Mouse (Mus musculus) liver, embryonic 16.5 days (tissue): ENCODE data around the gene Plek. TPM values are rescaled to one million over a fixed set of nuclear protein-coding genes. Genes with fewer than 3 reads are reported as not detected.
A peak's percentile ranks its signal among the peaks of the same experiment; 100 is the strongest.
"Not testable (repeated sequence)": the region's sequence is repeated elsewhere in the genome, so short reads cannot be mapped to it uniquely, and the experiment has no call there.

Experiments used
- ATAC-seq: fragments of 200-750 bp; cut with Nextera tagmentation; 2 replicates; pipeline ENCODE4 v1.8.0; 2017; ENCODE audit warnings: low read depth, mild to moderate bottlenecking, moderate number of reproducible peaks, moderate library complexity
- H3K27ac ChIP-seq: fragments of 300-500 bp; sonication (generic); 2 replicates; pipeline ENCODE4 v1.5.1; 2014; ENCODE audit warnings: mild to moderate bottlenecking, low read length
- H3K27me3 ChIP-seq: fragments of 300-500 bp; sonication (generic); 2 replicates; pipeline ENCODE4 v1.6.1; 2014; ENCODE audit warnings: low read depth, low read length, mixed read lengths; ENCODE audit not compliant: control insufficient read depth, insufficient read depth
- H3K36me3 ChIP-seq: fragments of 300-500 bp; sonication (generic); 2 replicates; pipeline ENCODE4 v1.6.1; 2014; ENCODE audit warnings: mild to moderate bottlenecking; ENCODE audit not compliant: control insufficient read depth, insufficient read depth
- H3K4me1 ChIP-seq: fragments of 300-500 bp; sonication (generic); 2 replicates; pipeline ENCODE4 v1.6.1; 2014; ENCODE audit warnings: low read depth, low read length, mixed read lengths; ENCODE audit not compliant: control insufficient read depth
- H3K4me2 ChIP-seq: fragments of 300-500 bp; sonication (generic); 2 replicates; pipeline ENCODE4 v1.6.1; 2014; ENCODE audit warnings: low read depth, low read length, mixed read lengths
- H3K4me3 ChIP-seq: fragments of 300-500 bp; sonication (generic); 2 replicates; pipeline ENCODE4 v1.5.1; 2014; ENCODE audit warnings: low read depth, mild to moderate bottlenecking, low read length
- H3K9ac ChIP-seq: fragments of 300-500 bp; sonication (generic); 2 replicates; pipeline ENCODE4 v1.6.1; 2014; ENCODE audit warnings: low read depth, low read length
- H3K9me3 ChIP-seq: fragments of 300-500 bp; sonication (generic); replicated peaks from 2 replicates; pipeline ENCODE4 v1.6.1; 2016; ENCODE audit warnings: low read length; ENCODE audit not compliant: control insufficient read depth
- WGBS: fragments of 180-500 bp; shearing (Covaris S2); extraction: QIAGEN DNeasy Blood & Tissue Kit; methylation state at CpG from one replicate; pipeline ENCODE4 v1.1.7; 2014; ENCODE audit not compliant: insufficient replicate concordance; 5-methylcytosine and 5-hydroxymethylcytosine counted together
- polyA plus RNA-seq: library from polyadenylated mRNA; unstranded; fragments of >200 nt; fragmentation: Nextera tagmentation; extraction: Ambion mirVana; gene quantifications from 2 replicates; pipeline ENCODE4 v1.2.1, GENCODE M21; 2015

The Plek gene
- polyA plus RNA-seq, 1 experiment from 2014 or later: 18.3 TPM

GRCm38 (mm10) chr11:17045806-17046205, 6.4 kb downstream of the Plek start:
- no peak for ATAC-seq
- Histone ChIP-seq H3K27ac (no peak overlapping the region), H3K4me2 (no peak overlapping the region), H3K4me1 (no peaks in the 10 kb centered on the region), H3K27me3 (no peaks in the 10 kb centered on the region), H3K9me3 (no peaks in the 10 kb centered on the region), H3K9ac (no peak overlapping the region), H3K36me3 (no peaks in the 10 kb centered on the region), H3K4me3 (no peak overlapping the region)
- WGBS: 65% methylated on average over 2 of the region's 2 CpGs

GRCm38 (mm10) chr11:17023984-17024383, 28.2 kb downstream of the Plek start:
- 36% methylated on average over 3 of the region's 3 CpGs for WGBS
- Histone ChIP-seq H3K9me3 (no peaks in the 10 kb centered on the region), H3K27ac (no peak overlapping the region), H3K27me3 (no peaks in the 10 kb centered on the region), H3K4me1 (no peaks in the 10 kb centered on the region), H3K9ac (no peak overlapping the region), H3K36me3 (no peaks in the 10 kb centered on the region), H3K4me2 (no peak overlapping the region), H3K4me3 (no peak overlapping the region)
- no peak for ATAC-seq

- H3K4me1 ChIP-seq: no peaks in the 10 kb centered on the region
- H3K27ac ChIP-seq: no peak overlapping the region
- H3K9me3 ChIP-seq: no peaks in the 10 kb centered on the region
- H3K27me3 ChIP-seq: no peaks in the 10 kb centered on the region
- H3K4me2 ChIP-seq: no peak overlapping the region
- no peak for ATAC-seq
- no peaks in the 10 kb centered on the region for H3K36me3 ChIP-seq
- no peak overlapping the region for H3K4me3 ChIP-seq
- WGBS: 75% methylated on average over 6 of the region's 6 CpGs
- H3K9ac ChIP-seq: no peak overlapping the region
These were observed 29.0 kb downstream of the Plek start for GRCm38 (mm10) chr11:17023206-17023605.

- Histone ChIP-seq H3K4me2 (no peak overlapping the region), H3K4me1 (no peaks in the 10 kb centered on the region), H3K27me3 (no peaks in the 10 kb centered on the region), H3K9me3 (no peaks in the 10 kb centered on the region), H3K9ac (no peak overlapping the region), H3K4me3 (no peak overlapping the region), H3K27ac (no peak overlapping the region), H3K36me3 (no peaks in the 10 kb centered on the region)
- 73% methylated on average over 7 of the region's 7 CpGs for WGBS
- no peak for ATAC-seq
These were observed 32.9 kb downstream of the Plek start for GRCm38 (mm10) chr11:17019328-17019727.

GRCm38 (mm10) chr11:17012948-17013347, 39.2 kb downstream of the Plek start:
- no peak for ATAC-seq
- H3K9ac ChIP-seq: no peak overlapping the region
- H3K9me3 ChIP-seq: no peaks in the 10 kb centered on the region
- no peaks in the 10 kb centered on the region for H3K27me3 ChIP-seq
- H3K4me2 ChIP-seq: no peak overlapping the region
- H3K4me3 ChIP-seq: no peak overlapping the region
- H3K27ac ChIP-seq: no peak overlapping the region
- H3K4me1 ChIP-seq: no peaks in the 10 kb centered on the region
- no peaks in the 10 kb centered on the region for H3K36me3 ChIP-seq

- Histone ChIP-seq H3K27me3 (no peaks in the 10 kb centered on the region), H3K36me3 (no peaks in the 10 kb centered on the region), H3K4me2 (peak overlapping the region; percentile 21; the same call in 1 of the 2 replicates), H3K27ac (0 out of 2 replicates have a peak overlapping the region, but pooled peaks have one; percentile 5), H3K9ac (peak overlapping the region; percentile 3; the same call in 1 of the 2 replicates), H3K4me1 (no peaks in the 10 kb centered on the region; the same call in 1 of the 2 replicates), H3K4me3 (peak overlapping the region; percentile 34), H3K9me3 (no peaks in the 10 kb centered on the region)
- 14% methylated on average over 7 of the region's 7 CpGs for WGBS
- ATAC-seq: peak; percentile 30; the same call in 1 of the 2 replicates
These were observed 43.7 kb downstream of the Plek start for GRCm38 (mm10) chr11:17008498-17008941.

GRCm38 (mm10) chr11:17007517-17008173, 44.5 kb downstream of the Plek start:
- Histone ChIP-seq H3K9ac (no peak overlapping the region), H3K4me1 (no peaks in the 10 kb centered on the region; the same call in 1 of the 2 replicates), H3K4me3 (peak overlapping the region; percentile 15; the same call in 1 of the 2 replicates), H3K9me3 (no peaks in the 10 kb centered on the region), H3K4me2 (no peak overlapping the region), H3K27me3 (no peaks in the 10 kb centered on the region), H3K27ac (no peak overlapping the region), H3K36me3 (no peaks in the 10 kb centered on the region)
- no peak for ATAC-seq
- WGBS: 33% methylated on average over 5 of the region's 5 CpGs

- not testable (repeated sequence) for H3K4me1 ChIP-seq, ATAC-seq, H3K4me2 ChIP-seq, H3K9ac ChIP-seq, H3K27ac ChIP-seq, H3K27me3 ChIP-seq, H3K36me3 ChIP-seq, H3K9me3 ChIP-seq, H3K4me3 ChIP-seq
- 50% methylated on average over 2 of the region's 3 CpGs for whole genome bisulfite sequencing
These were observed 45.7 kb downstream of the Plek start for GRCm38 (mm10) chr11:17006526-17006925.

GRCm38 (mm10) chr11:17004899-17005846, 47.0 kb downstream of the Plek start:
- WGBS: 31% methylated on average over 4 of the region's 4 CpGs
- Histone ChIP-seq H3K36me3 (no peaks in the 10 kb centered on the region), H3K9ac (no peak overlapping the region), H3K27ac (no peak overlapping the region), H3K4me1 (no peaks in the 10 kb centered on the region; the same call in 1 of the 2 replicates), H3K27me3 (no peaks in the 10 kb centered on the region), H3K9me3 (no peaks in the 10 kb centered on the region), H3K4me3 (no peak overlapping the region), H3K4me2 (no peak overlapping the region)
- ATAC-seq: peak; percentile 63
